Mouse (Mus musculus) granulocyte monocyte progenitor cell, adult 5-6 weeks (primary cell): ENCODE data around the gene Hmga2. TPM values are rescaled to one million over a fixed set of nuclear protein-coding genes. Genes with fewer than 3 reads are reported as not detected.
"Not testable (repeated sequence)": the region's sequence is repeated elsewhere in the genome, so short reads cannot be mapped to it uniquely, and the experiment has no call there.

Experiments used
- ATAC-seq: replicated peaks from 2 replicates; pipeline ENCODE4 v1.8.0; 2016; ENCODE audit warnings: mild to moderate bottlenecking, moderate TSS enrichment, inconsistent platforms; ENCODE audit not compliant: poor library complexity, severe bottlenecking
- total RNA-seq, 2 experiments: library from RNA; stranded (forward) in 1 of 2; stranded (reverse) in 1 of 2; fragments of 200-712, 200-1000 nt in 1 of 2; fragments of >200 nt in 1 of 2; fragmentation: Nextera tagmentation in 1 of 2; gene quantifications; 2 replicates each; pipeline ENCODE4 v1.2.3; 2014 to 2017

The Hmga2 gene
- total RNA-seq, 2 experiments from 2014 or later, result 0.15 to 0.60 TPM

DNA sequence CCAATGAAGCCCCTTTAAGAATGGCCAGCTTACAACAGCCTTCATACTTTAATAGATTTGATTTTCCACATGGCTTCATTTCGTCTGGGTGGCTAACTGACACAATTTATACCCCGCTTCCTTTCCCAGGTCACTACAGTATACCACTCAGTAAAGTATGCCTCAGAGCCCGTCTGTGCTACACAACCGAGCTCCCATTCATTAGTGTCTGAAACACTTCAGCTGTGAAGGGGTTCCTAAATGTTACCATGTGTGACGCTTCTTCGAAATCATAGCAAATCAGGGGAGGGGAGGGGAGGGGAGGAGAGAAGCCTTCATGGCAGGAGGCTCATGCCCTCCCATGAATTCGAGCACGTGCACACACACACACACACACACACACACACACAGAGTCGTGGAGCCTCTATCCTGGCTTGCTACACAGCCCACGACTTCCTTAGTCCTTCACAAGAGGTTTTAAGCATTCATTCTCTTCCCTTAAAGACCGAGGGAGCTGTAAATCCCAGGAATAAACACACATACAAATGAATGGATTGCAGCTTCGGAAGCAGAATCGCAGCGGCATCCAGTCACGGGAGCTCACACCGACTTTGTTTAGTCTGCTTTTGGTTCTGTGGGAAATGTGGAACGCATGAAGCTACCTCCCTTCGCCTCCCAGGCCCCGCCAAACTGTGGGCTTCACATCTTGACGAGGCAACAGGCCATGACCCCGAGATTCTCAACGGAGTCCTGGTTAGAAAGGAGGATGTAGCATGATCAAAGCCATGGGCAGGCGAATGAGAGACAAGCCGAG, 110.7 kb downstream of the Hmga2 start:
- no peak for ATAC-seq

GRCm38 (mm10) chr10:120363983-120364582, 112.2 kb downstream of the Hmga2 start:
- no peak for ATAC-seq

GRCm38 (mm10) chr10:120363298-120363982, 112.8 kb downstream of the Hmga2 start:
- not testable (repeated sequence) for ATAC-seq

GRCm38 (mm10) chr10:120354523-120355030, 121.7 kb downstream of the Hmga2 start:
- ATAC-seq, result no peak

- ATAC-seq, result no peak
These were observed 130.9 kb downstream of the Hmga2 start for GRCm38 (mm10) chr10:120345325-120345724.

DNA sequence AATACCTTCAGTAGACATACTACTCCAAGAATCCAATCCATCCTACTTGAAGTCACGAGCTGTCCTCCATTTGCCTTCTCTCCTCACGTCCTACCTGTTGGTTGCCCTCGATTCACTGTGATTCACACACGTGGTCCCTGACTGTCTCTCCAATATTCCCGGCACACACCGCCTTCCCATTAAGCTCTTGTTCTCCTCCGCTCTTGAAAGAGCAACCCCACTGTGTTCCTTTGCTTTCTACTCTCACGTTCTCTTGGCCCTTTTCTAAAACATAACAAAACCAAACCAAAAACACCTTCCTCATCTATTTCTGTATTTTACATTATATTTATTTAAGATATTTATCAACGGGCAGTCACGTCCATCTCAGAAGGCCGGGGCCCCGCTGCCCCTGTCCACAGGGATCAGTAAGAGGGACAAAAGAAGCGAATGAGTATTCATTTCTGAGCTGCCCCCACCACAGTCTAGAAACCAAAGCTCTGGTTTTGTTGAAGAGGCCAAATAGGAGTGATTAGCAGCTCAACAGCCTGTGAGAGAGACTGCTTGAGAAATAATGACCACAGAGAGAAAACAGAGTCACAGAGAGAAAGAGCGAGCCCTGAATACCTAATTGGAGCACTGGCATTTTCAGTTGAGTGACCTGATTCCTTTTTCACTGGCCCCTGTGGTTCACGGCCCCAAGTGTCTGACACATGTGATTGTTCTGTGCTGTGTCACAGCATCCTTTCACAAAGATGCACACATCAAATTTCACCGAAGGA, 131.5 kb downstream of the Hmga2 start:
- ATAC-seq, result no peak

DNA sequence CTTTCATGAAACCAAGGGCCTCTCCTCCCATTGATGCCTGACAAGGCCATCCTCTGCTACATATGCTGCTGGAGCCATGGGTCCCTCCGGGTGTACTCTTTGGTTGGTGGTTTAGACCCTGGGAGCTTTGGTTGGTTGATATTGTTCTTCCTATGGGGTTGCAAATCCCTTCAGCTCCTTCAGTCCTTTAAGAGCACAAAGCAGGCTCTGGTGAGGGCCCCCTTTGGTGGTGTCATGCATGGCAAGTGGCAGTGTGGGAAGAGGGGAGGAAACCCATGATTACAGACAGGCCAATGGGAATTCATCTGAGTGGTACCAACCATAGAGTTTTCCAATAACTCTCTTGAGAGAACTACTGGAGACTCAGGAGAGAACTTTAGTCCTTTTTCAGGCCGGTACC, 136.4 kb downstream of the Hmga2 start:
- ATAC-seq, result not testable (repeated sequence)

DNA sequence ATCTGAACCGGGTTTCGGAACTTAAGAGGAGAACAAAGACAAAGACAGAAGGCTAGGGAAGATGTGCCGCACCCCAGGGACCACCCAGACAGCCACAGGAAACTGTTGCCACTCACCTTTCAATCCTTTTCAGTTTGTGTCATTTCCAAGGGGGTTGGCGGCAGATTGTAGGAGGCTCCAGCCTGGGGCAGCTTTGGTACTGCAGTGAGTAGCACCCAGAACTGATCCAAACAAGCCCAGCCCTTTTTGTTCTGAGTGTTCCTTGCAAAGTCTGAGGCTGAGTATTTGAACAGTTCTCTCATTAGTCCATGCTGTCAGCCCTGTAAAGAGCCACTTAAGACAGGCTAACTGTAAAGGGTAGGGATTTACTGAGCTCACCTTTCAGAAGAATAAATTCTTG, 136.9 kb downstream of the Hmga2 start:
- ATAC-seq, result no peak

DNA sequence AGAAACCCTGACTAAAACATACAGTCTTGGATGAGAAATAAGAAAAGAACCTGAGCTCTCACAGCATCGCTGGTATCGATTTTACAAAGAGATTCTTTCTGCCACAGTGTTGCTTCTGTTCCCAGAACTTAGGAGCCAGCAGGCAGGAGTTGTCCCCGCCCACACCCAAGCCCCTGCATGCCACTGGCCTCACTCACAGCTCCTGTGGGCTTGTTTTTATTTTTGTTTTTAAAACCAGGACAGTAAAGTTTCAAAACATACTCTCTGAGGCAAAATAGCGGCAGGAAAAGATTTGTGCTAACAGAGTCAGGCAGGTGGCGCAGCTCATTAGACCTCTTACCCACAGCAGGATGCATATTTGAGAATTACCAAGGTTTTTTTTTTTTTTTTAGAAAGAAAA, 137.4 kb downstream of the Hmga2 start:
- no peak for ATAC-seq

DNA sequence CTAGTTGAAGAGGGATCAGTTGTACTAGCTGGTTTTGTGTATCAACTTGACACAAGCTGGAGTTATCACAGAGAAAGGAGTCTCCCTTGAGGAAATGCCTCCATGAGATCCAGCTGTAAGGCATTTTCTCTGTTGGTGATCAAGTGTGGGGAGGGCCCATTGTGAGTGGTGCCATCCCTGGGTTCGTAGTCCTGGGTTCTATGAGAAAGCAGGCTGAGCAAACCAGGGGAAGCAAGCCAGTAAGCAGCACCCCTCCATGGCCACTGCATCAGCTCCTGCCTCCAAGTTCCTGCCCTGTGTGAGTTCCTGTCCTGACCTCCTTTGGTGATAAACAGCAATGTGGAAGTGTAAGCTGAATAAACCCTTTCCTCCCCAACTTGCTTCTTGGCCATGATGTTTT, 137.8 kb downstream of the Hmga2 start:
- not testable (repeated sequence) for ATAC-seq

GRCm38 (mm10) chr10:120327946-120328345, 148.3 kb downstream of the Hmga2 start:
- no peak for ATAC-seq

GRCm38 (mm10) chr10:120323584-120324203, 152.6 kb downstream of the Hmga2 start:
- ATAC-seq, result peak; percentile 95

DNA sequence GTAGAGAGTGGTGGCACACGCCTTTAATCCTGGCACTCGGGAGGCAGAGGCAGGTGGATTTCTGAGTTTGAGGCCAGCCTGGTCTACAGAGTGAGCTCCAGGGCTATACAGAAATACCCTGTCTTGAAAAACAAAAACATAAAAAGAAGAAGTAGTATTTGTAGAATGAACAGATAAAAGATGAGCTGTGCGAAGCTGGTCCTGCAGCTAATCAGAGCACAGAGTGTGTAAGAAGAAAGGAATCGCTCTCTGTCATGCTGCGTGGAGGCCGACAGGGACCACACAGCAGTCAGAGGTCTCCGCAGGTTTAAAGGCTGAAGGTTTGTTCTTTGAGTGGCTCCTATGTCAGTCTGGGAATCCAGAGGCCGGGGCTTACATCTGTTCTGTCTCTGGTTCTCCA, 153.5 kb downstream of the Hmga2 start:
- no peak for ATAC-seq

DNA sequence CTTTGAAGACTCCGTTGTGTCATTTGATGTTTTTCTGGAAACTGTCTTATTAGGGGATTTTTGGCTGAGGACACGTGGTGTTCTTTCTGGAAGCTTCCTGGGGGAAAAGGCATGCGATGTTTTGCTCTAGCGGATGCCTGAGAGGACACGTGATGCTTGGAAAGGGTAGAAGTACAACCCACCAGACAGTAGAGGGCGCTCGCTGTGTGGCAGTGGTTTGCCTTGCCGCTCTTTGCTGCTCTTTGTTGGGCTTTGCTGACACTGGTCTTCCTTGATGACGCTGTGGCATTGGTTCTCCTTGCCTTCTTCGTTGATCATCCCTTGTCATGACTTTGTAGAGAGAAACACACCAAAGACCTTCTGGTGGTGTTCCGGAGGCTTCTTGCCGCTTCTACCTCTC, 156.7 kb downstream of the Hmga2 start:
- no peak for ATAC-seq

Other genes starting within 250 kb of the Hmga2 start
- 73.4 and 83.8 TPM in 2 replicates for gene Llph, start 249.4 kb downstream of the Hmga2 start, total RNA-seq (2014; fragmentation: Nextera tagmentation)
- gene Llph, start 249.4 kb downstream of the Hmga2 start, total RNA-seq (2017), result 80.4 and 84.9 TPM in 2 replicates